Mouse (Mus musculus) 3134 (cell line): ENCODE measurements around the gene Creb3.
"Not testable (repeated sequence)": the region's sequence is repeated elsewhere in the genome, so short reads cannot be mapped to it uniquely, and the experiment has no call there.

Experiments used
- DNase-seq: peaks from one replicate; pipeline ENCODE4 v3.0.0-alpha.2; 2011; ENCODE audit warnings: low spot score; ENCODE audit not compliant: insufficient read length; ENCODE audit errors: extremely low read depth

Creb3 gene

GRCm38 (mm10) chr4:43581381-43581780 is 19.2 kb downstream of the Creb3 start:
- DNase-seq: no peak

- no peak for DNase-seq
Measured at GRCm38 (mm10) chr4:43582241-43582640, 20.1 kb downstream of the Creb3 start.

GRCm38 (mm10) chr4:43583421-43583820 is 21.3 kb downstream of the Creb3 start:
- no peak for DNase-seq

GRCm38 (mm10) chr4:43584444-43585416 is 22.6 kb downstream of the Creb3 start, which contains the start of gene Msmp:
Gene Msmp, minus strand, starts transcription at chr4:43584494.
- no peak for DNase-seq

GRCm38 (mm10) chr4:43585682-43586081 is 23.6 kb downstream of the Creb3 start:
- no peak for DNase-seq

GRCm38 (mm10) chr4:43586411-43586810 is 24.3 kb downstream of the Creb3 start:
- DNase-seq: no peak

- no peak for DNase-seq
Measured at GRCm38 (mm10) chr4:43587681-43588080, 25.5 kb downstream of the Creb3 start.

- no peak for DNase-seq
Measured at GRCm38 (mm10) chr4:43591543-43591942, 29.4 kb downstream of the Creb3 start.

GRCm38 (mm10) chr4:43591961-43592360 is 29.8 kb downstream of the Creb3 start:
- no peak for DNase-seq

- DNase-seq: no peak
Measured at GRCm38 (mm10) chr4:43593453-43593852, 31.3 kb downstream of the Creb3 start.

GRCm38 (mm10) chr4:43596597-43596996 is 34.5 kb downstream of the Creb3 start:
- DNase-seq: not testable (repeated sequence)

- DNase-seq: no peak
Measured at GRCm38 (mm10) chr4:43598200-43598599, 36.1 kb downstream of the Creb3 start.

- DNase-seq: no peak
Measured at GRCm38 (mm10) chr4:43598650-43599380, 36.7 kb downstream of the Creb3 start.

GRCm38 (mm10) chr4:43600195-43600934 is 38.2 kb downstream of the Creb3 start:
- no peak for DNase-seq

GRCm38 (mm10) chr4:43604099-43604498 is 42.0 kb downstream of the Creb3 start:
- no peak for DNase-seq

- DNase-seq: no peak
Measured at GRCm38 (mm10) chr4:43604751-43605685, 42.9 kb downstream of the Creb3 start.

GRCm38 (mm10) chr4:43612534-43612933 is 50.4 kb downstream of the Creb3 start:
- DNase-seq: no peak

- no peak for DNase-seq
Measured at GRCm38 (mm10) chr4:43613060-43613730, 51.1 kb downstream of the Creb3 start.
